Mouse (Mus musculus): ENCODE data around the gene Sorcs2. TPM values are rescaled to one million over a fixed set of nuclear protein-coding genes. Genes with fewer than 3 reads are reported as not detected.

The Sorcs2 gene
- total RNA-seq, 2 experiments from 2014 or later: 11.4 to 14.6 TPM

GRCm38 (mm10) chr5:36226296-36226695 lies 171.6 kb downstream of the Sorcs2 start:
- no peak for DNase-seq

- DNase-seq: no peak
These were observed 172.1 kb downstream of the Sorcs2 start for GRCm38 (mm10) chr5:36225855-36226254.

GRCm38 (mm10) chr5:36223787-36224186 lies 174.2 kb downstream of the Sorcs2 start:
- peak; percentile 79 for DNase-seq

GRCm38 (mm10) chr5:36220626-36221025 lies 177.3 kb downstream of the Sorcs2 start:
- DNase-seq: no peak

GRCm38 (mm10) chr5:36220105-36220504 lies 177.8 kb downstream of the Sorcs2 start:
- DNase-seq: no peak

- DNase-seq: no peak
These were observed 184.6 kb downstream of the Sorcs2 start for GRCm38 (mm10) chr5:36213310-36213709.

GRCm38 (mm10) chr5:36208803-36209202 lies 189.1 kb downstream of the Sorcs2 start:
- DNase-seq: no peak

- peak; percentile 31 for DNase-seq
These were observed 192.5 kb downstream of the Sorcs2 start for GRCm38 (mm10) chr5:36205397-36205796.

GRCm38 (mm10) chr5:36203916-36204315 lies 194.0 kb downstream of the Sorcs2 start, which contains the start of gene Psapl1:
TSS of gene Psapl1 (plus strand) at chr5:36204021.
- no peak for DNase-seq

GRCm38 (mm10) chr5:36203421-36203820 lies 194.5 kb downstream of the Sorcs2 start:
- DNase-seq: no peak

- no peak for DNase-seq
These were observed 195.2 kb downstream of the Sorcs2 start for GRCm38 (mm10) chr5:36202781-36203180.

- no peak for DNase-seq
These were observed 198.4 kb downstream of the Sorcs2 start for GRCm38 (mm10) chr5:36199519-36199918.

- DNase-seq: no peak
These were observed 202.5 kb downstream of the Sorcs2 start for GRCm38 (mm10) chr5:36195436-36195835.

GRCm38 (mm10) chr5:36194631-36195030 lies 203.3 kb downstream of the Sorcs2 start:
- no peak for DNase-seq

- no peak for DNase-seq
These were observed 205.3 kb downstream of the Sorcs2 start for GRCm38 (mm10) chr5:36192677-36193076.

- DNase-seq: no peak
These were observed 206.1 kb downstream of the Sorcs2 start for GRCm38 (mm10) chr5:36191876-36192275.

GRCm38 (mm10) chr5:36191285-36191684 lies 206.7 kb downstream of the Sorcs2 start:
- peak; percentile 44 for DNase-seq

GRCm38 (mm10) chr5:36188310-36188709 lies 209.6 kb downstream of the Sorcs2 start:
- peak; percentile 82 for DNase-seq

GRCm38 (mm10) chr5:36186294-36187053 lies 211.5 kb downstream of the Sorcs2 start:
- no peak for DNase-seq

- DNase-seq: no peak
These were observed 215.6 kb downstream of the Sorcs2 start for GRCm38 (mm10) chr5:36182326-36182725.

- DNase-seq: no peak
These were observed 218.2 kb downstream of the Sorcs2 start for GRCm38 (mm10) chr5:36179708-36180107.

GRCm38 (mm10) chr5:36178785-36179184 lies 219.2 kb downstream of the Sorcs2 start:
- DNase-seq: no peak

GRCm38 (mm10) chr5:36178215-36178614 lies 219.7 kb downstream of the Sorcs2 start:
- DNase-seq: no peak

GRCm38 (mm10) chr5:36176873-36177272 lies 221.1 kb downstream of the Sorcs2 start:
- DNase-seq: no peak
